Mouse (Mus musculus): ENCODE results near the gene Setd1a. TPM values are rescaled to one million over a fixed set of nuclear protein-coding genes. Genes with fewer than 3 reads are reported as not detected.

Gene Setd1a
- total and polyA plus RNA-seq, 2 experiments from 2014 or later = 16.4 to 18.0 TPM

DNA sequence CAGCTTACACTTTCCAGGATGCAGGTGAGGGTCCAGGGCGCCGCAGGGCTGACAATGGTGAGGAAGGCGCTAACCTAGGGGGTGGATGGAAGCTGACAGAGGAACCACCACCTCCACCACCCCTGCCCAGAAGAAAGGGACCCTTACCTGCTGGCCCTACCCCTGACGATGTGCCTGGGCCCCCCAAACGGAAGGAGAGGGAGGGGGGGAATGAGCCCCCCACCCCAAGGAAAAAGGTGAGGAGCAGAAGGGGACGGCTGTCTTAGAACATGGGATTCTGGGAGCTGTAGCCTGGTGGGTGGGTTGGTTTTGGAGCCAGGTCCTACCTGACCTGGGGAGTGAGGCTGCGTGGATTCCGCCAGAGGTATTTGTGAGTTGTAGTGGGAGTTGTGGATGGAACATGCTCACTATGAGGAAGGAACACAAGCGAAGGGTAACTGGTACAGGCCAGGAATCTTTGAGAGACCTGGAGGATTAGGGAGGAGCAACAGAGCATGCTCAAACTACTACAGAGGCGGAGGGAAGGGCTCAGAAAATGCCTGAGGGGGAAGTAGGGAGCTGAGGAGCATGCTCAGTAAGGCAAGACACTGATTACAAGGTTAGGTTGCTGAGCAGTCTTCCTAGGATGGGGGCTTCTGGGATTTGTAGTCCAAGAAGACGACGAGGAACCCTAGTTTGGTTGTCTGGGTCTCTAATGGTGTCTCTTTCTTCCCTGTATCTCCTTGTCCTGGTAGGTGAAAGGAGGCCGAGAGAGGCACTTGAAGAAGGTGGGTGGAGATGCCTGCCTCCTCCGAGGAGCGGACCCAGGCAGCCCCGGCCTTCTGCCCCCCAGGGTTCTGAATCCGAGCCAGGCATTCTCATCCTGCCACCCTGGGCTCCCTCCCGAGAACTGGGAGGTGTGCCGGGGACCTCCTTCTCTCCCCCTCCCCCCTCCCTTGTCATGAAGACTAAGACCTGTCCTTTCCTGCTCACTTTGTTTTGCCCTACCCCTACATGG is 26.0 kb upstream of the Setd1a start:
- peaks cover 51% of the 10 kb centered on the region for H3K36me3 ChIP-seq (ENCODE audit: insufficient read depth, low read length)
- no peak overlapping the region for H3K9ac ChIP-seq (replicated peaks; ENCODE audit: low read length, poor library complexity, severe bottlenecking)
- no peaks in the 10 kb centered on the region for H3K27me3 ChIP-seq (ENCODE audit: insufficient read depth, low read length)
- WGBS = 82% methylated on average over 19 of the region's 19 CpGs
- ATAC-seq (ENCODE audit: low FRiP score) = no peak
- no peak overlapping the region for H3K27ac ChIP-seq (ENCODE audit: low read depth, low read length)
- peak; percentile 62 for DNase-seq (ENCODE audit: low spot score)
- no peak for TF ChIP-seq CTCF (IDR thresholded peaks at IDR 0.05)
- H3K9me3 ChIP-seq (ENCODE audit: low read length) = no peaks in the 10 kb centered on the region
- H3K4me2 ChIP-seq (ENCODE audit: low read depth, low read length, poor library complexity, severe bottlenecking) = no peak overlapping the region
- H3K4me3 ChIP-seq (ENCODE audit: low read depth, low read length) = no peak overlapping the region
- H3K4me1 ChIP-seq (ENCODE audit: insufficient read depth, low read length) = no peaks in the 10 kb centered on the region

GRCm38 (mm10) chr7:127751619-127752018 is 24.9 kb upstream of the Setd1a start:
- Histone ChIP-seq H3K36me3 (ENCODE audit: insufficient read depth, low read length) (peaks cover 55% of the 10 kb centered on the region), H3K4me3 (ENCODE audit: low read depth, low read length) (no peak overlapping the region), H3K4me1 (ENCODE audit: insufficient read depth, low read length) (no peaks in the 10 kb centered on the region; the same call in 1 of the 2 replicates), H3K9me3 (ENCODE audit: low read length) (no peaks in the 10 kb centered on the region), H3K4me2 (ENCODE audit: low read depth, low read length, poor library complexity, severe bottlenecking) (no peak overlapping the region), H3K9ac (replicated peaks; ENCODE audit: low read length, poor library complexity, severe bottlenecking) (no peak overlapping the region), H3K27ac (ENCODE audit: low read depth, low read length) (no peak overlapping the region), H3K27me3 (ENCODE audit: insufficient read depth, low read length) (no peaks in the 10 kb centered on the region)
- 94% methylated on average over 5 of the region's 5 CpGs for WGBS
- no peak for TF ChIP-seq CTCF (IDR thresholded peaks at IDR 0.05)
- ATAC-seq (ENCODE audit: low FRiP score) (no peak), DNase-seq (ENCODE audit: low spot score) (no peak)

DNA sequence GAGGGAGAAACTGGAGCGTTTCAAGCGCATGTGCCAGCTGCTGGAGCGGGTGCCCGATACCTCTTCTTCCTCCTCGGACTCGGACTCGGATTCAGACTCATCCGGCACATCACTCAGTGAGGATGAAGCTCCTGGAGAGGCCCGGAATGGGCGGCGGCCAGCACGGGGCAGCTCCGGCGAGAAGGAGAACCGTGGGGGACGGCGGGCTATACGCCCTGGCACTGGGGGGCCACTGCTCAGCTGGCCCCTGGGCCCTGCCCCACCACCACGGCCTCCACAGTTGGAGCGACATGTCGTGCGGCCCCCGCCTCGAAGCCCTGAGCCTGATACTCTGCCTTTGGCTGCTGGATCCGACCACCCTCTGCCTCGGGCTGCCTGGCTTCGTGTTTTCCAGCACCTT is 24.4 kb upstream of the Setd1a start:
- H3K4me3 ChIP-seq (ENCODE audit: low read depth, low read length) = no peak overlapping the region
- no peak for TF ChIP-seq CTCF (IDR thresholded peaks at IDR 0.05)
- no peak overlapping the region for H3K4me2 ChIP-seq (ENCODE audit: low read depth, low read length, poor library complexity, severe bottlenecking)
- H3K9ac ChIP-seq (replicated peaks; ENCODE audit: low read length, poor library complexity, severe bottlenecking) = no peak overlapping the region
- ATAC-seq (ENCODE audit: low FRiP score) (no peak), DNase-seq (ENCODE audit: low spot score) (no peak)
- H3K9me3 ChIP-seq (ENCODE audit: low read length) = no peaks in the 10 kb centered on the region
- no peak overlapping the region for H3K27ac ChIP-seq (ENCODE audit: low read depth, low read length)
- H3K4me1 ChIP-seq (ENCODE audit: insufficient read depth, low read length) = no peaks in the 10 kb centered on the region; the same call in 1 of the 2 replicates
- H3K36me3 ChIP-seq (ENCODE audit: insufficient read depth, low read length) = peaks cover 60% of the 10 kb centered on the region
- WGBS = 95% methylated on average over 23 of the region's 27 CpGs
- H3K27me3 ChIP-seq (ENCODE audit: insufficient read depth, low read length) = no peaks in the 10 kb centered on the region

DNA sequence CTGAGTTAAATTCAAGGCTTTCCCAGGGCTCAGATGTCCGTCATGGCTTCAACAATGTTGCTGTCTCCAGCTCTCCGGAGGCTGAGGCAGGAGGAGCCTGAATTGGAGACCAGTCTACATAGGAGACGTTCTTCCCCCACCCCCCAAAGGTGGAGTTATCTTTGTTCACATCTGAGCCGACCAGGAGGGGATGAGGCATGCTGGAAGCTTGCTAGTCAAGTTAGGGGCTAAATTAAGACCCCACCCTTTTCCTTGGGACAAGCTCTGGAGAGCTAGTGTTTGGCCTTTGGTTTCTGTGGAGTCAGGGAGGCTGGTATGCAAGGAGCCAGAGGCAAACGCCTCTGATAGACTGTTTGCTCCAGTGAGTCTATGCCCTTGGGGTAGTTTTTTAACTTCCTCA is 23.3 kb upstream of the Setd1a start:
- Histone ChIP-seq H3K4me3 (ENCODE audit: low read depth, low read length) (no peak overlapping the region), H3K9ac (replicated peaks; ENCODE audit: low read length, poor library complexity, severe bottlenecking) (no peak overlapping the region), H3K27me3 (ENCODE audit: insufficient read depth, low read length) (no peaks in the 10 kb centered on the region), H3K27ac (ENCODE audit: low read depth, low read length) (no peak overlapping the region), H3K9me3 (ENCODE audit: low read length) (no peaks in the 10 kb centered on the region), H3K4me2 (ENCODE audit: low read depth, low read length, poor library complexity, severe bottlenecking) (no peak overlapping the region), H3K36me3 (ENCODE audit: insufficient read depth, low read length) (peaks cover 68% of the 10 kb centered on the region), H3K4me1 (ENCODE audit: insufficient read depth, low read length) (no peaks in the 10 kb centered on the region; the same call in 1 of the 2 replicates)
- no peak for DNase-seq (ENCODE audit: low spot score)
- no peak for TF ChIP-seq CTCF (IDR thresholded peaks at IDR 0.05)
- ATAC-seq (ENCODE audit: low FRiP score) = no peak
- 76% methylated on average over 5 of the region's 5 CpGs for WGBS

DNA sequence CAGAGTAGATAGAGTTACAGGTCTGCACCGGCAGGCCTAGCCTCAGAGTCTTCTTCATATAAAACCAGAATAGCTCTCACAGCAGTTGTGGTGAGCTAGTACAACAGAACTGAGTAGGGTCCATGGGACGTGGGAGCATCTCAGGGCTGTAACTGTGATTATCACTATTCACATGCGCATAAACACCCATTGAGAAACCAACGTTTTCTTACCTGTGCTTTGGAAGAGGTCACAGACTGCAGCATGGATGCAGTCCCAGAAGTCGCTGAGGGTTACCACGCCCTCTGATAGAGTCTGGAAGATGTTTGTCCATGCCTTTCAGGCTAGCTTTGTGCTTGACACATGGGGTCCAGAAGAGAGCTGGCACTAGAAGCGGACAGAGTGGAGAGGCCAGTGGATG is 22.7 kb upstream of the Setd1a start:
- TF ChIP-seq CTCF (IDR thresholded peaks at IDR 0.05) = no peak
- no peak for ATAC-seq (ENCODE audit: low FRiP score)
- 93% methylated on average over 7 of the region's 7 CpGs for WGBS

DNA sequence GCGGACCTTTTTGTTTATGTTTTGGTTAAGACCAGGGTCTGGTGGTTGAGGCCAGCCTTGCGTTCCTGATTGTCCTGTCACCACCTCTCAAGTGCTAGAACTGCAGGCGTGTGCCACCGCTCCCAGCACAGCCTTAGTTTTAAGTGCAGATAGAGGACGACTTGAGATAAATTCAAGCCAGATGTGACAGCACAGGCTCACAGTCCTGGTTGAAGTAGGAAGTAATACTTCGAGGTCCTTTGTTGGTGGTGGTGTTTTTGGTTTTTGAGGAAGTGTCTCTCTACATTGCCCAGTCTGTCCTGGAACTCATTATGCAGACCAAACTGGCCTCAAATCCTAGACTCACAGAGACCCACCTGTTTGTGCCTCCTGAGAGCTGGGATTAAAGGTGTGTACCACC is 16.8 kb upstream of the Setd1a start:
- no peaks in the 10 kb centered on the region for H3K9me3 ChIP-seq (ENCODE audit: low read length)
- no peak overlapping the region for H3K4me3 ChIP-seq (ENCODE audit: low read depth, low read length)
- no peak for TF ChIP-seq CTCF (IDR thresholded peaks at IDR 0.05)
- H3K4me2 ChIP-seq (ENCODE audit: low read depth, low read length, poor library complexity, severe bottlenecking) = no peak overlapping the region
- H3K4me1 ChIP-seq (ENCODE audit: insufficient read depth, low read length) = no peaks in the 10 kb centered on the region; the same call in 1 of the 2 replicates
- H3K9ac ChIP-seq (replicated peaks; ENCODE audit: low read length, poor library complexity, severe bottlenecking) = no peak overlapping the region
- no peaks in the 10 kb centered on the region for H3K27me3 ChIP-seq (ENCODE audit: insufficient read depth, low read length)
- no peak overlapping the region for H3K27ac ChIP-seq (ENCODE audit: low read depth, low read length)
- H3K36me3 ChIP-seq (ENCODE audit: insufficient read depth, low read length) = peaks cover 41% of the 10 kb centered on the region
- no peak for DNase-seq (ENCODE audit: low spot score)
- WGBS = 79% methylated on average over 6 of the region's 6 CpGs
- no peak for ATAC-seq (ENCODE audit: low FRiP score)

More for the DNA sequence above, 22.7 kb upstream of the Setd1a start:
- no peak overlapping the region for H3K27ac ChIP-seq (ENCODE audit: low read depth, low read length)
- H3K36me3 ChIP-seq (ENCODE audit: insufficient read depth, low read length) = peaks cover 70% of the 10 kb centered on the region
- no peaks in the 10 kb centered on the region for H3K9me3 ChIP-seq (ENCODE audit: low read length)
- H3K4me1 ChIP-seq (ENCODE audit: insufficient read depth, low read length) = no peaks in the 10 kb centered on the region; the same call in 1 of the 2 replicates
- no peaks in the 10 kb centered on the region for H3K27me3 ChIP-seq (ENCODE audit: insufficient read depth, low read length)
- H3K4me3 ChIP-seq (ENCODE audit: low read depth, low read length) = no peak overlapping the region
- H3K9ac ChIP-seq (replicated peaks; ENCODE audit: low read length, poor library complexity, severe bottlenecking) = no peak overlapping the region
- H3K4me2 ChIP-seq (ENCODE audit: low read depth, low read length, poor library complexity, severe bottlenecking) = no peak overlapping the region
- no peak for DNase-seq (ENCODE audit: low spot score)

Data from midbrain, postnatal 0 days (tissue).